Mouse (Mus musculus): ENCODE data around the gene Olfr600. TPM values are rescaled to one million over a fixed set of nuclear protein-coding genes. Genes with fewer than 3 reads are reported as not detected.
"Not testable (repeated sequence)": the region's sequence is repeated elsewhere in the genome, so short reads cannot be mapped to it uniquely, and the experiment has no call there.

Olfr600 gene
- not detected in 2 replicates for polyA plus RNA-seq (2015; fragmentation: Nextera tagmentation; extraction: Ambion mirVana)

DNA sequence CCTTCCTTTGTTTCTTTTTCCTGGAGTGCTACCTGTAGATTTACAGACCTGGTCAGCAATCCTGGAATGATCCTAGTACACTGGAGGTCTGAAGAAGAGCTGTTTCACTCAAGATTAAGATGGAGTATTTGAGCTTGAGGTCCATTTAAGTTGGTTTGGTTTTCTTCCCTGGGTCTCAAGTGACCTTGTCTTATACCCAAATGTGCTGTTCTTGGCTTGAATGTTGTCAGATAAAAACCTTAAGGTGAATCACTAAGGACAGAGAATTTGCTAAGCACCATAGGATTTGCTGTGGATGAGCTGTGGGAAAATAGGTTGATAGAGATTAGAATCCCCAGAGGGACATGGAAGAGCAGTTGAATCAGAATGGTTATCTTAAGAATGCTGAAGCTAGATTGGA lies at the start of gene Olfr600:
Gene Olfr600 (minus strand): TSS at position 101 of the 400 bp plus-strand sequence.
- DNase-seq (ENCODE audit: low spot score) (no peak), ATAC-seq (replicated peaks; ENCODE audit: low FRiP score, low read depth) (no peak)
- Histone ChIP-seq H3K9me3 (replicated peaks; ENCODE audit: low read length) (no peaks in the 10 kb centered on the region; the same call in 1 of the 2 replicates), H3K27ac (no peak within 1 kb of the TSS), H3K4me3 (replicated peaks; ENCODE audit: low read depth, low read length) (no peak within 1 kb of the TSS), H3K36me3 (ENCODE audit: insufficient read depth, low read length) (no peaks in the 10 kb centered on the region), H3K4me2 (ENCODE audit: low read length) (no peak within 1 kb of the TSS), H3K4me1 (replicated peaks; ENCODE audit: insufficient read depth, low read length) (no peaks in the 10 kb centered on the region), H3K9ac (ENCODE audit: low read depth, low read length) (no peak within 1 kb of the TSS), H3K27me3 (ENCODE audit: insufficient read depth, low read length) (no peaks in the 10 kb centered on the region)
- no peak for TF ChIP-seq CTCF (IDR thresholded peaks at IDR 0.05; ENCODE audit: low read depth)

DNA sequence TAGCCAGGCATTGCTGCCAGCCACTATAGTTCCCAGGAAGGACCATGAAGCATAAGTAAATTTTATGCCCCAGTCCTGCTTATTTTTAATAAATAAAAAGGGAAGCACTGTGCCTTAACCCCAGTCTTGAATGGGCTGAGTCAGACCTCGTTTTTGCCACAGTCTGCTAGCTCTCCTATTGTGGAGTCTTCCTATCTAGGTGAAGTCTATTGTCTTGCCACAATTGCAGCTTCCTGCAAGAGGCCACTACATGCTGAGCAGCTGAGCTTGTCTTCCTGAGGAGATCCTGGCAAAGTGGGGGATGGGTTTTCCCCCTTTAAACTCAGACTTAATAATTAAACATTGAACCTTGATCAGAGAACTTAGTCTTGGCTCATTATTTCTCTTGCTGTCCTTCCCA lies 49.5 kb upstream of the Olfr600 start:
- no peak overlapping the region for H3K4me2 ChIP-seq (ENCODE audit: low read length)
- no peaks in the 10 kb centered on the region for H3K27me3 ChIP-seq (ENCODE audit: insufficient read depth, low read length)
- H3K9me3 ChIP-seq (replicated peaks; ENCODE audit: low read length), result no peaks in the 10 kb centered on the region
- no peak for DNase-seq (ENCODE audit: low spot score)
- WGBS, result 9% methylated on average over 1 of the region's 1 CpGs
- no peak for ATAC-seq (replicated peaks; ENCODE audit: low FRiP score, low read depth)
- TF ChIP-seq CTCF (IDR thresholded peaks at IDR 0.05; ENCODE audit: low read depth), result no peak
- H3K27ac ChIP-seq, result no peak overlapping the region
- H3K4me3 ChIP-seq (replicated peaks; ENCODE audit: low read depth, low read length), result no peak overlapping the region
- no peaks in the 10 kb centered on the region for H3K4me1 ChIP-seq (replicated peaks; ENCODE audit: insufficient read depth, low read length)
- no peaks in the 10 kb centered on the region for H3K36me3 ChIP-seq (ENCODE audit: insufficient read depth, low read length)
- no peak overlapping the region for H3K9ac ChIP-seq (ENCODE audit: low read depth, low read length)

DNA sequence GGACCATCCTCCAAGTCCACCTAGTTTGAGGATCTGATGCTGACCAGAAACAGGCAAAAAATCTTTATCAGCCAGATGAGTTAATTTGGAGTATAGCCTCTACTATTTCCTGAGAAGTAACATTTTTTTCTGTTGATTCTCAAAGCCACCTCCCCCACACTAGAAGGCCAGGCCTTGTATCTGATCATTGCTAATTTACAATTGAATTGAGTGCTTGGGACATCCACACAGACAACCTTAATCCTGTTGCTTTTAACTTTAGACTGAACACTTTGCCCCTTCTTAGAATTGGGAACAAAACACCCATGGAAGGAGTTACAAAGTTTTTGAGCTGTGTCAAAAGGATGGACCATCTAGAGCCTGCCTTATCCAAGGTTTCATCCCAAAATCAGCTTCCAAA lies 48.3 kb upstream of the Olfr600 start:
- Histone ChIP-seq H3K27me3 (ENCODE audit: insufficient read depth, low read length) (no peaks in the 10 kb centered on the region), H3K9me3 (replicated peaks; ENCODE audit: low read length) (no peaks in the 10 kb centered on the region), H3K4me3 (replicated peaks; ENCODE audit: low read depth, low read length) (no peak overlapping the region), H3K27ac (no peak overlapping the region), H3K9ac (ENCODE audit: low read depth, low read length) (no peak overlapping the region), H3K36me3 (ENCODE audit: insufficient read depth, low read length) (no peaks in the 10 kb centered on the region), H3K4me2 (ENCODE audit: low read length) (no peak overlapping the region), H3K4me1 (replicated peaks; ENCODE audit: insufficient read depth, low read length) (no peaks in the 10 kb centered on the region)
- no peak for TF ChIP-seq CTCF (IDR thresholded peaks at IDR 0.05; ENCODE audit: low read depth)
- ATAC-seq (replicated peaks; ENCODE audit: low FRiP score, low read depth) (no peak), DNase-seq (ENCODE audit: low spot score) (no peak)

GRCm38 (mm10) chr7:103386077-103386476 lies 36.6 kb upstream of the Olfr600 start, which contains the start of gene Olfr603:
Gene Olfr603 (minus strand): TSS chr7:103386177.
- Histone ChIP-seq H3K9ac (ENCODE audit: low read depth, low read length) (no peak within 1 kb of the TSS), H3K27ac (no peak within 1 kb of the TSS), H3K4me1 (replicated peaks; ENCODE audit: insufficient read depth, low read length) (no peaks in the 10 kb centered on the region), H3K4me3 (replicated peaks; ENCODE audit: low read depth, low read length) (no peak within 1 kb of the TSS), H3K4me2 (ENCODE audit: low read length) (no peak within 1 kb of the TSS), H3K27me3 (ENCODE audit: insufficient read depth, low read length) (no peaks in the 10 kb centered on the region), H3K36me3 (ENCODE audit: insufficient read depth, low read length) (no peaks in the 10 kb centered on the region), H3K9me3 (replicated peaks; ENCODE audit: low read length) (no peaks in the 10 kb centered on the region)
- DNase-seq (ENCODE audit: low spot score) (no peak), ATAC-seq (replicated peaks; ENCODE audit: low FRiP score, low read depth) (no peak)
- no peak for TF ChIP-seq CTCF (IDR thresholded peaks at IDR 0.05; ENCODE audit: low read depth)

GRCm38 (mm10) chr7:103362555-103362954 lies 13.1 kb upstream of the Olfr600 start, which contains the start of gene Olfr601:
Gene Olfr601 (minus strand): TSS chr7:103362655.
- no peak within 1 kb of the TSS for H3K4me2 ChIP-seq (ENCODE audit: low read length)
- DNase-seq (ENCODE audit: low spot score) (no peak), ATAC-seq (replicated peaks; ENCODE audit: low FRiP score, low read depth) (no peak)
- 90% methylated on average over 1 of the region's 1 CpGs for WGBS
- H3K9me3 ChIP-seq (replicated peaks; ENCODE audit: low read length), result no peaks in the 10 kb centered on the region
- H3K27ac ChIP-seq, result no peak within 1 kb of the TSS
- H3K9ac ChIP-seq (ENCODE audit: low read depth, low read length), result no peak within 1 kb of the TSS
- H3K36me3 ChIP-seq (ENCODE audit: insufficient read depth, low read length), result no peaks in the 10 kb centered on the region
- TF ChIP-seq CTCF (IDR thresholded peaks at IDR 0.05; ENCODE audit: low read depth), result no peak
- no peaks in the 10 kb centered on the region for H3K4me1 ChIP-seq (replicated peaks; ENCODE audit: insufficient read depth, low read length)
- no peak within 1 kb of the TSS for H3K4me3 ChIP-seq (replicated peaks; ENCODE audit: low read depth, low read length)
- H3K27me3 ChIP-seq (ENCODE audit: insufficient read depth, low read length), result no peaks in the 10 kb centered on the region

GRCm38 (mm10) chr7:103335617-103336016 lies 13.9 kb downstream of the Olfr600 start, which contains the start of gene Olfr599:
Gene Olfr599 (plus strand): TSS chr7:103335917.
- H3K9ac ChIP-seq (ENCODE audit: low read depth, low read length), result no peak within 1 kb of the TSS
- no peak within 1 kb of the TSS for H3K4me3 ChIP-seq (replicated peaks; ENCODE audit: low read depth, low read length)
- no peaks in the 10 kb centered on the region for H3K36me3 ChIP-seq (ENCODE audit: insufficient read depth, low read length)
- no peak for DNase-seq (ENCODE audit: low spot score)
- no peak within 1 kb of the TSS for H3K4me2 ChIP-seq (ENCODE audit: low read length)
- no peaks in the 10 kb centered on the region for H3K4me1 ChIP-seq (replicated peaks; ENCODE audit: insufficient read depth, low read length)
- 78% methylated on average over 1 of the region's 1 CpGs for WGBS
- no peak for ATAC-seq (replicated peaks; ENCODE audit: low FRiP score, low read depth)
- H3K27ac ChIP-seq, result no peak within 1 kb of the TSS
- H3K9me3 ChIP-seq (replicated peaks; ENCODE audit: low read length), result no peaks in the 10 kb centered on the region
- no peak for TF ChIP-seq CTCF (IDR thresholded peaks at IDR 0.05; ENCODE audit: low read depth)
- no peaks in the 10 kb centered on the region for H3K27me3 ChIP-seq (ENCODE audit: insufficient read depth, low read length)

- Histone ChIP-seq H3K27me3 (ENCODE audit: insufficient read depth, low read length) (no peaks in the 10 kb centered on the region), H3K4me1 (replicated peaks; ENCODE audit: insufficient read depth, low read length) (no peaks in the 10 kb centered on the region), H3K4me2 (ENCODE audit: low read length) (no peak within 1 kb of the TSS), H3K4me3 (replicated peaks; ENCODE audit: low read depth, low read length) (no peak within 1 kb of the TSS), H3K9me3 (replicated peaks; ENCODE audit: low read length) (no peaks in the 10 kb centered on the region), H3K27ac (no peak within 1 kb of the TSS), H3K36me3 (ENCODE audit: insufficient read depth, low read length) (no peaks in the 10 kb centered on the region), H3K9ac (ENCODE audit: low read depth, low read length) (no peak within 1 kb of the TSS)
- no peak for ATAC-seq (replicated peaks; ENCODE audit: low FRiP score, low read depth)
- TF ChIP-seq CTCF (IDR thresholded peaks at IDR 0.05; ENCODE audit: low read depth), result no peak
- no peak for DNase-seq (ENCODE audit: low spot score)
Observed at GRCm38 (mm10) chr7:103323268-103323667, 26.2 kb downstream of the Olfr600 start, which contains the start of gene Olfr598. Gene Olfr598 (plus strand): TSS chr7:103323568.

GRCm38 (mm10) chr7:103316015-103316414 lies 33.5 kb downstream of the Olfr600 start, which contains the start of gene Olfr597:
Gene Olfr597 (plus strand): TSS chr7:103316315.
- H3K4me2 ChIP-seq (ENCODE audit: low read length); DNase-seq (ENCODE audit: low spot score); H3K4me1 ChIP-seq (replicated peaks; ENCODE audit: insufficient read depth, low read length); H3K9ac ChIP-seq (ENCODE audit: low read depth, low read length); H3K9me3 ChIP-seq (replicated peaks; ENCODE audit: low read length); H3K27me3 ChIP-seq (ENCODE audit: insufficient read depth, low read length); H3K36me3 ChIP-seq (ENCODE audit: insufficient read depth, low read length); ATAC-seq (replicated peaks; ENCODE audit: low FRiP score, low read depth); H3K4me3 ChIP-seq (replicated peaks; ENCODE audit: low read depth, low read length); H3K27ac ChIP-seq: not testable (repeated sequence)
- 88% methylated on average over 2 of the region's 2 CpGs for WGBS

DNA sequence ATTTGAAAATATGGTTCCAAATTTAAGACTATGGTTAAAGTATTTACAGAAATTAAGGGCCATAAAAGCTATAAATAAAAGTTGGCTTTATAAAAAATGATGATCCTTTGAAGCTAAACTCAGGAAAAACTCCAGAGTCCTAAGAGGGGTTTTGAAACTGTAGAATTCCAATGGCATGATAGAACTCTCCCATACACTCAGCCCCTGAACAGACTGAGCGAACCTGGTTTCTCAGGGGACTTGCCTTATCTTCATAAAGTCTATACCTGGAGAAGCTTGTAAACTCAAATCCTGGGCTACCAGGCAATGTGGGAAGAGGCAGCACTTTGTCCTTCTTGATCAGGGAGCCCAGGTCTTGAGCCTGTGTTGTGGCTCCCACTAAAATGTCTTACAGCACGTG lies 44.1 kb downstream of the Olfr600 start, which contains the start of gene Olfr596:
Gene Olfr596 (plus strand): TSS at position 301 of the 400 bp plus-strand sequence.
- H3K9me3 ChIP-seq (replicated peaks; ENCODE audit: low read length); ATAC-seq (replicated peaks; ENCODE audit: low FRiP score, low read depth); H3K4me2 ChIP-seq (ENCODE audit: low read length); H3K9ac ChIP-seq (ENCODE audit: low read depth, low read length); H3K36me3 ChIP-seq (ENCODE audit: insufficient read depth, low read length); H3K27ac ChIP-seq; H3K4me1 ChIP-seq (replicated peaks; ENCODE audit: insufficient read depth, low read length); DNase-seq (ENCODE audit: low spot score); H3K4me3 ChIP-seq (replicated peaks; ENCODE audit: low read depth, low read length); H3K27me3 ChIP-seq (ENCODE audit: insufficient read depth, low read length): not testable (repeated sequence)
- 88% methylated on average over 2 of the region's 2 CpGs for WGBS
